Mouse (Mus musculus): ENCODE measurements around the gene Chd3. TPM values are rescaled to one million over a fixed set of nuclear protein-coding genes. Genes with fewer than 3 reads are reported as not detected.

Gene Chd3
- total RNA-seq, 2 experiments from 2014 or later: 39.0 to 59.5 TPM

DNA sequence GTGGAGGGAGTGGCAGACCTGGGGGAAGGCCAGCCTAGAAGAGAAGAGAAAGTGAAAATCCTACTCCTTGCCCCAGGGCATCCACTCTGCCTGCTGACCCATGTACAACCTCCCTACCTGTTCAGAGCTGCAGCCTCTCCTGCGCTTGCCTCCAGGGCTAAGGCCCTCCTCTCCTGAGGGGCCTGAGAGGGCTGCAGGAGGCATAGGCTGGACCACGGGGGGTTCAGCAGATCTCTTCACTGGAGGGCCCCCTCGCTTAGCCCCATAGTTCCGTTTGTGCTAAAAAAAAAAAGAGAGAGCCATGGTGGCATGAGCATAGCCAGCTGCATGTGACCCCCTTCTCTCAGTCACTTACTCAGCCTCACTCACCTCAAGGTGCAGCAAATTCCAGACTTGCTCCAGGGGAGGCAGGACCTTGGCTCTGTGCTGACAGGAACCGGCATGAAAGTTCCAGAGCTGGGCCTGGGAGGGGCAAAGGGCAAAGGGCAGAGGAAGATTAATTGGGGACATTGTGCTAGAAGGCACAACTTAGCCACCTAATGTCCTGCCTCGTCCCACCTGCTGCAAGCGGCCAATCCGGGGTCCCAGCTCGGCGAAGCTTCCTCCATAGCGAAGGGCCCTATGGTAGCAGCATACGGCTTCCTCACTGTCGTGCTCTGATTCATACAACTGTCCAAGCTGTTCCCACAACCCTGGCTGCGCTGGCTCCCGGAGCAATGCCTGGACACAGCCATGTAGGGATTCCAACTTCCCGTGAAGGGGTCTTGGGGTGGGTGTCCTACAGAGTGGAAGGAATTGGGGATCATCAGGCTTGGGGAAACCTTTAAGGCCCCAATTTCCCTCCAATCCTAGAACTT, 37.9 kb upstream of the Chd3 start:
- DNase-seq: no peak

DNA sequence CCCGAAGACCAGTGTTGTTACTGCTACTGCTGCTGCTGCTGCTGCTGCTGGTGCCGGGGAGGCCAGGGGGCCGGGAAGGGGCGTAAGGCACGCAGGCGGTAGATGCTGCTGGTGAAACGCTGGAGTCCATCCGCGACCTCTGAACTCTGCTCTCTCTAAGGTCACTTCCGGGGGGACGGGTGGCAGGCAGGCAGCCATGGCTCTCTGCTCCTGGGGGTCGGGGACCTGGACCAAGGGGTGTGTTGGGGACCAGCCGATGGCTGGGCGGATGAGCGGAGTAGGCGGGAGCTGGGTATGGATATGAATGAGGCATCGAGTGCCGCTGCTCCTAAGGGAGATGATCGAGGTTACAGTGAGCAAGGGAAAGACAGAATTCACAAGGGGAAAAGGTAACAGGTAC, 37.1 kb upstream of the Chd3 start:
- DNase-seq: no peak

DNA sequence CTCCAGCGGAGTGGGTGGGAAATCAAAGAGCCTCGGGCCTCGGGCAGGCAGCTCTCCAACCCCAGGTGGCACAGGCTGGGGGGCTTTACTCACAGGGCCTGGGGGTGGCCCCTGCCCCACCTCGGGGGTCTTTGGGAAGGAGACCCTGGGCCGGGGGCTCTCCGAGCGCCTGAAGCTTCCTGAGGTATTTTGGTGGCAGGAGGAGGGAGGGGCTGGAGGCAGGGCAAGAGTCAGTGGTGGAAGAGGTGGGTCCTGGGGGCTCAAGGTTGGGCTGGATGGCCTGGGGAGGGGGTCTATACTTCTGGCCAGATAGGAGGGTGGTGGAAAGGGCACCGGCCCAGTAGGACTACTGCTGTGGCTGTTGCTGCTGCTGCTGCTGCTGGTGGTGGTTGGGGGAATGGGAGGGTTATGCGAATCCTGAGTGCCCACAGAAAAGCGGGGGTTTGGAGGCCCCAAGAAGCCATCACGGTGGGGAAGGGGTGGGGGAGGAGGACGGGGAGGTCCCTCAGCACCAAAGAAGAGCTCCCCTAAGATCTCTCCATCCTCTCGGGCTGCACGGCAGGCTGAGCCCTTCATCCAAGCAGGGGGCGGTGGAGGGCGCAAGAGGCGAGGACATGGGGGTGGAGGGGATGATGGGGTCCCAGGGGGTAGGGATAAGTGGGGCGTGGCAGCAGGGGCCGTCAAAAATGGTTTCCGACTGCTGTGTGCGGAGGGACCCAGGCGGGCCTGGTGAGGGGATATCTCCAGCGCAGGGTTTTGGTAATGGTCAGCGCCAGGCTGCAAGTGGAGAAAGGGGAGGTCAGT, 36.4 kb upstream of the Chd3 start:
- peak; percentile 8 for DNase-seq

DNA sequence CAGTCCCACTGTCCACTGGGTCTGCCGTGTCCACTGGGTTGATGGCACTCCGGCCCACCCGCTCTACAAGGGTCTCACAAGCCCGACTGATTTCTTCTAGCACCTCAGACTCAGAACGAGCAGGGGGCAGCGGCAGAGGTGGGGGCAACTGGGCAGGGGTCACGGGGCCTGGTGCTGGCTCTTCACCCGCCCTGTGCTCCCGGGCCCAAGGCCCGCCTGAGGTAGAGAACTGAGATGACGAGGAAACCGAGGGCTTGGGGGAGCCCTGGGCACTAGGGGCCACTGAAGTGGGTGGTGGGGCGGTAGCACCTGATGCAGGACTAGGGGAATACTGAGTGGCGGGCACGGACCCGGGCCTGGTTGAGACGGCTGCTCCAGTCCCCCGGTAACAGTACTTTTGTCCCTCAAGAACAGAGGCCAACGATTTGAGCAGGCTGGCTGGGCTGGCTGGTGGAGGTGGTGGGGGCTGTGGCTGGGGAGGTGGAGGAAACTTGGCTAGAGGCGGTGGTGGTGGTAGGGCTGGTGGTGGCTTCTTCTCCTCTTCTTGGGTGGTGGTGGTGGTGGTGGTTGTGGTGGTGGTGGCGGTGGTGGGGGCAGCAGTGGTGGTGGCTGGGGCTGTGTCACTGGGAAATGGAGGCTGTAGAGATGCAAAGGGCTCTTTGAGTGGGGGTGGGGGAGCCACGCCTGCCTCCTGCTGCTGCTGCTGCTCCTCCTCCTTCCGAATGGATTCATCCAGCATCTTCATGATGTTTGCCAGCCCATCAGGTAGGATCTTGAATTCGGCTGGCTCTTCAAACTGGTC, 35.6 kb upstream of the Chd3 start:
- DNase-seq: peak; percentile 8

DNA sequence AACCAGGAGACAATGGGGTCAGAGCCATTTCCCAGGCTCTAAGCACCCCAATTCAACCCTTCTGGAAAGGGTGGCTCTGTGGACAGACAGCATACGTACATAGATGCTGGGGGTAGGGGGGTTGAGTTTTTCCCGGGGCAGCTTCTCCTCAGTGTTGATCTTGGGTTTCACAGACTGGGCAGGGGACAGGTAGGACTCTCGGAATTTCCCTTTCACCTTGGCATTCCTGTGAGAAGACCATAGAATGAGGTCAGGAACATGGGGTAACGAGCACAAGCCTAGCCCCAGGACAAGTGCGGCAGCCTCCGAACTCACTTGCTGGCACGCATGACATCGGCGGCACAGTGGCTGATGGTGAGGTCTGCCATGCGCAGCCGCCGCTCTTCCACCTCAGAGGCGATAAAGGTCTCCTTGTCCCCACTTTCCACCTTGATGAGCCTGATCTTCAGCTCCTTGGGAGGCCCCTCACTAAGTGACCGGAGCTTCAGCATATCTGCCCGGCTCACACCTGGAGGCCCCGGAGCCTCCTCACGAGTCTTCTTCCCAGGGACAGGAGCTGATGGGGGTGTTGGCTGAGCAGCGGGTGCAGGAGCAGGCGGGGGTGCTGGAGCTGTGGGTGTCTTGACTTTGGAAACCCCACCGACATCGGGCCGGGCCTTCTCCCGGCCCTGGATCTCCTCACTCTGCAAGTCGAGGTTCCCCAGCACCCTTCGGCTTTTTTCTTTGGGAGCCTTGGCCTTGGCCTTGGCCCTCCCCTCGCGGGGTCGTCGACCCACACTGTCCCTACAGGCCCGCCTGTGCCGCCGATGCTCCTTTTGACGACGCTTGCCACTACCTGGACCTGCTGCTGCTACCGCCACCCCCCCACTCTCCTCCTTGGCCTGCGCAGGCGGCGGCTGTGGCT, 34.7 kb upstream of the Chd3 start:
- peak; percentile 20 for DNase-seq

DNA sequence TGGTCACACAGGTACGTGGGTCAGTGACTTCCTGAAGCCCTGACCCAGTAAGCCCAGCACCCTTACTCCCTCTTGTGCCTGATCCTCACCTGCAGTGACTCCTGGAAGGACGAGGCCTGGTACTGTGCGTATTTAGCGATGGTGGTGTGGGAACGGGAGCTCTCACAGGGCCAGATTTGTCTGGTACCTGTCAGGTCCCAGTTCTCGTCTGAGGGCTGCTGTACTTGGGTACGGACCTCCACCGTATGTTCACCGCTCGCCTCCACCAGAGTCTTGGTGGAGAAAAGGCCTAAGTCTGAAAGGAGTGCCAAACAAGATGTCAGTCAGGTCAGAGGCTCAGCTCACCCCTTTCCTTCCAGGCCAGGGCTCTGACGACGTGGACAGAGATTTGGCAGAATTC, 32.8 kb upstream of the Chd3 start:
- DNase-seq: no peak

DNA sequence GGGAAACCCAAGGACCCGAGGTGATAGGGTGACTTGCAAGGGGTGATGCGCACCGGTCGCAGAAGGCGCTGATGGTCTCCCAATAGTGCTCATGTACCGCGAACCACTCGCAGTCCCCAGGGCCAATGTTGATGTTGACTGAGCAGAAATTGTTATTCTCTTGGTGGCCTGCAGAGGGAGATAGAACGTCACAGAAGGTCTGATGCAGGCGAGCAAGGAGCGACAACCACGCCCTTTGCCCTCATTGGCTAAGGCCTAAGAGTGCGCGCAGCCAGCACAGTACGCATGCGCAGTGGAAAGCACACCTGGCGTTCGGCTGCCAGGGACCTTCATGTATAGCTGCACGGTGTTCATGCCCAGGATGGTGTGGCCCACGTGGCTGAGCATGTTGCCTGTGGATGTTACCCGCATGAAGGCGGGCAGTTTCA, 32.0 kb upstream of the Chd3 start:
- peak; percentile 74 for DNase-seq

DNA sequence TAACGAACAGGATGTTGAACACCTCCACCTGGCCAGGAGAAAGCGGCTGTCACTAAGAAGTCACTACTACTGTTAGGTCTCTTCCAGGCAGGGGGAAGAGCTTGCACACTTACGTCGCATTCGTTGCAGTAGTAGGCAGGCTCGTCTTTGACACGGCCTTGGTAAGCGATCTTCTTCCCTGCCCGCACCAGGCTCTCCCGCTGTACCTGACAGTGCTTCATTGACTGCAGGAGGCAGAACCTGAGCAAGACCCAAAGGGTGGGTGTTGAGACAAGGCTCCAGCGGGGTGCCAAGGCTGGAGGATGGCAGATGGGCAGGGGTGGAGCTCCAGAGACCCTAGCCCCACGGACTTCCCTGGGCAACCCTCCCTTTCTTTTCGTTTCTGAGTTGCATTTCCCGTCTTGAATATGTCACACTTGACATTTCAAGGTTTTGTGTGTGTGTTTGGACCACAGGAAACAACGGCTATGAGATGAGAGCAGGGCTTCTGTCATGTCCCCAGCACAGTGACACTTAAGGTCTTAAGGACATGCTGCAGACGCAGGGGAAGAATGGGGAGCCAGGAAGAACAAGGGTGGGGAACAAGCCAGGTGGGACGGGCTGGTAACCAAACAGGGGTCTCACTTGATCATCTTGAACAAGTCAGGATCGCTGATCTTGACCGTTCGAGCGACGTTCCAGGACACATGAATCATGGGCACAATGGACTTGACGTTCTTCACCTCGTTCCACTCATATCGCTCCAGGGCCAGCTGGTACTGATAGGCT, 31.1 kb upstream of the Chd3 start:
- peak; percentile 8 for DNase-seq

DNA sequence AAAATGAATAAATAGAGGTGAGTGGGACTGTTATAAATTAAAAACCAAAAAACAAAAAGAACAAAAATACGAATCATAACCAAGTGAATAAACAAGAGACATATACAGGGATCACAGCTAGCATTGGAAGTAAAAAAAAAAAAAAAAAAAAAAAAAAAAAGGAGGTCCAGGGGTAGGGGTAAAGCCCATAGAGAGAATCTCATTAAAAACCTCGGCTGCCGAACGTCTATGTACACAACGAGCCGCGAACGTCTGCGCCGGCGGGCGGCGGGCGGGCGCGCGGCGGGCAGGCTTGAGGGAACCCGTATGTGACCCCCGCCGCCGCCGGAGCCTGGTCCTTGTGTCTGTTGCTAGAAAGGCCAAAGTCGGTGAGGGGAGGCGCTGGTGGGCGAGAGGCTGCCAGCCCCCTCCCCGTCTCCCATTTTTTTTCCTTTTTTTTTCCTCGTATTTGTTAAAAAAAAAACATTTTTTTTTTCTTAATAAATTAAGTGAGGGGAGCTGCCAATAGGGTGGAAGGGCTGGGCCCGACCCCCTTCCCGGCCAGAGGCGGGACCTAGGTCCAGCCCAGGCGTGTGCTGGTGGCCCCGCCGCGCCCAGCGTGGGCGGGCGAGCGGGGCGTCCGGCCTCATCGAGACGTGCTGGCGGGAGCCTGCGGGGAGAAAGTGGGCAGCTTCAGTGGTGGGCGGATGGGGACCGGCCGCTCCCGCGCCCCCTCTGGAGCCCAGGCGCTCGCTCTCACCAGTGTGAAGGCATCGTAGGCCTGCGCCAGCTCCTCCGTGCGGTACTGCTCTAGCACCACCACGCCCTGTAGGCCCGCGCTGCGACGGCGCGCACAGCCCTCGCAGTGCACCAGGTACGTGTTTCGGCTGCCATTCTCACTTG, 30.2 kb upstream of the Chd3 start:
- peak; percentile 37 for DNase-seq

DNA sequence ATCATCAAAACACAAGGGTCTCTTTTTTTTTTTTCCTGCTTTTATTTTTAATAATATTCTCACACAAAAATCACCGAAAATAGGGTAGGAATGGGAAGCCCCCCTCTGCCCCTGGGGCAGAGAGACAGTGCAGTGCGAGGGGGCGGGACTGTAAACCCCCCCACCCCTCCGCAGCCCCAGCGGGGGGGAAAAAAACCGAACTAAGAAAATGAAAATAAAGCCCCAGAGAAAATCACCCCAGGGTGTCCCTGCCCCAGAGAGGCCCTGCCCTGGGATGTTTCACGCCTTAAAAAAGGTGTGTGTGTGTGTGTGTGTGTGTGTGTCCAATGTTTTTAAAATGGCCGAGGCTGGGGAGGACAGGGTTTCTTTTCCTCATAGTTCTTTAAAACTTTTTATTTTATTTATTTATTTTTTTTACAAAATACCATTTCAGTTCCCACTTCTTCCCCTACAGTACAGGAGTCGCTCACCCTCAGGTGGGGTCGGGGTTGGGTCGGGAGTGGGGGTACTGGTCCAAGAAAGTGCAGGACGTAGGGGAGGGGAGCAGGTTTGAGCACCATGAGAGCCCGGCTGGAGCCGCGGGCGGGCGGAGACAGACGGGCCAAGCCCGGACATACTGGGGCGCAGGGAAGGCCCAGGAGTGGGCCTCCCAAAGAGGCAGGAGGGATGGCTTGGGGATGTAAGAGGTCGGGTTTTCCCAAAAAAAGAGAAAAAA, 29.4 kb upstream of the Chd3 start:
- DNase-seq: peak; percentile 15

DNA sequence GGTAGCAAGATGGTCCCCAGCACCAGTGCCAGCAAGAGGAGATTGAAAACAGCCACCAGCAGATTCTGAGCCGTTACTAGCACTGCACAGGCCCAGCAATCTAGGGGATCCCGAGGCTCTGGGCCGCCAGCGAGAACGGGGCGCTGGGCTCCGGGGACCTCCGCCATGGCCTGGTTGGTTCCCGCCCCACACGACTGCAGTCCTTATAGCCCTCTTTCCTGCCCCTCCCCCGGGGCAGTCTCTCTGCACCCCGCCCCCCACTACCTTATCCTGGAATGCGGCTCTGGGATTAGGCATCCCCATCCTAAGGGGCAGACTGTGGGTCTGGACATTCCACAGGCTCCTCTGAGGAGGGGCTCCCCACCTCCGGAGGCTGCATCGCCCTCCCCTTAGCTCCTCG, 28.9 kb upstream of the Chd3 start, which contains the start of gene Tmem88:
Gene Tmem88 (minus strand): TSS at position 176 of the 400 bp plus-strand sequence.
- peak; percentile 33 for DNase-seq

DNA sequence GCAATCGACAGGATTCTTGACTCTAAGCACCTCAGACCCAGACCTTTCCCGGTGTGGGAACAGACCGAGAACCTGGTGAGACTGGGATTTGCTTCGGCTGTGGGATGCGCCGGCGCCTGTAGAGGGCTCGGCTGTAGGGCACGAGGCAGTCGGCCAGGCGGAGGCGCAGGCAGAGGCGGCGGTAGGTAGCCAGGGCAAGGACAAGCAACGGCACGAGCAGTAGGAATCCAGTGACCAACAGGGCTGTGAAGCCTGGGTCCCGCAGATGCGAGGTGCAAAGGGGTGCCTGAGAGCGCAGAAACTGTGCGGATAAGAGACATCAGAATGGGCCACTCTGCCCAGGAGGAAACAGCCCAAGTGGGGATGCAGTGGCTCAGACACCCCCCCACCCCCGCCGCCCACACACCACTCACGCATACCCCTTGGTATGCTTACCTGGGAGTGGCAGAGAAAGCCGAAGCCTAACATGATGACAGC, 28.4 kb upstream of the Chd3 start:
- DNase-seq: peak; percentile 26

DNA sequence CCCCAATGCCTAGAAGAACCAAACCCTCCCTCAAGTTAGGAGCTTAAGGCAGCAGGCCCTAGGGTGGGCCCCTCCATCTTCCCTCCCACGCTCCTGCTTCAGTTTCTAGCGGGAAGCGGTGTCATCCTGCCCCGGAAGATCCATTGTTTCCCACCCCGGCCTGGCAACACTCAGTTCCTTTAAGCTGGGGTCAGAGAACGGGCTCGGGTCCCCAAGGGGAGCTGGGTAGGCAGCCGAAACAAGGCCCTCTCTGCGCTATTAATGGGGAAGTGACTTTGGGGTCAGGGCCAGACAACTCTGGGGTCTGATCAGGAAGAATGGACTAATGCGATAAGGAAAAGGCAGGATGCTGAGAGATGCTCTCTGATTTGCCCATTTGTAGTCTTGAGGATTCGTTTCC, 27.6 kb upstream of the Chd3 start:
- peak; percentile 32 for DNase-seq

DNA sequence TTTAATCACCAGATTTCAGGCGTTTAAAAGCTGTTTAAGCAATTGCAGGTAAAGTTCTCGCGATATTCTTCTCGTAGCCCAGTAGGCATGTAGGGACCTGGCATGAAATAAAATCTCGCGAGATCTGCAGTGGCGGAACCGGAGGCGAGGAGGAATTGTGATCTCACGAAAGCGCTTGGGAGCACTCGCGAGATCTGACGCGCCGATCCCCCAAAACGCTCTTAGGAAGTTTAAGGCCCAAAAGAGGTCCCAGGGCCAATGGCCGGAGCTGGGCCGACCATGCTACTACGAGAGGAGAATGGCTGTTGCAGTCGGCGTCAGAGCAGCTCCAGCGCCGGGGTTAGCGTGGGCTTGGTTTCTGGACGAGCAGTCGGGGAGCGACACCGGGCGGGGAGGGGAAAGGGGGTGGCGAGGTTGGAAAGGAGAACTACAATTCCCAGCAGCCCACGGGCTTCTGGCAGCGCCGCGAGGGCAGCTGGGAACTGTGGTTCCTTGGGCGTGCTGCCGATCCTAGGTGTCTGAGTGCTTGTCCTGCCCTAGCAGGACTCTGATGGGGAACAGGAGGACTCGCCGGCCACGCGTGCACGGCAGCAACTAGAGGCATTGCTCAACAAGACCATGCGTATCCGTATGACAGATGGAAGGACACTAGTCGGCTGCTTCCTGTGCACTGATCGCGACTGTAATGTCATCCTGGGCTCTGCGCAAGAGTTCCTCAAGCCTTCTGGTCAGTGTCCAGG, 26.6 kb upstream of the Chd3 start:
- DNase-seq: peak; percentile 87

DNA sequence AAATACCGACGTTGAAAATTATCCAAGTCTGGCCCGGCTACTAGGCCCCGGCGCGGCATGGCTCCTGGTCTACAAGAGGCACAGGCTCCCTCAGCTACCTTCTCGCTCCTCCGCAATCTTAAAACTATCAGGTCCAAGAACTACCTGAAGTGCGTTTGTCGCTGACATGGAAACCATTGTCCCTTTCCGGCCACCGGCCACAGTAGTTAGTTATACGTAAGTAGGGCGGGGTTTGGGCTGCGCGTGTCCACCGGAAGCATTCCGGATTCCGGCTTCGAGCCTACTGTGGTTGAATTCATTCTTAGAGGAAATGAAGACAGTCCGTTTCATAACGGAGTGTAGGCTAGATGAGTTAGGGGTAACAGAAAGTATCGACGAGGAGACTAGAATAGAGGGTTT, 26.0 kb upstream of the Chd3 start, which contains the start of the genes Naa38 and Cyb5d1:
Gene Naa38 (plus strand): TSS at position 253 of the 399 bp plus-strand sequence.
Gene Cyb5d1 (minus strand): TSS at position 397 of the 399 bp plus-strand sequence.
- peak; percentile 83 for DNase-seq

DNA sequence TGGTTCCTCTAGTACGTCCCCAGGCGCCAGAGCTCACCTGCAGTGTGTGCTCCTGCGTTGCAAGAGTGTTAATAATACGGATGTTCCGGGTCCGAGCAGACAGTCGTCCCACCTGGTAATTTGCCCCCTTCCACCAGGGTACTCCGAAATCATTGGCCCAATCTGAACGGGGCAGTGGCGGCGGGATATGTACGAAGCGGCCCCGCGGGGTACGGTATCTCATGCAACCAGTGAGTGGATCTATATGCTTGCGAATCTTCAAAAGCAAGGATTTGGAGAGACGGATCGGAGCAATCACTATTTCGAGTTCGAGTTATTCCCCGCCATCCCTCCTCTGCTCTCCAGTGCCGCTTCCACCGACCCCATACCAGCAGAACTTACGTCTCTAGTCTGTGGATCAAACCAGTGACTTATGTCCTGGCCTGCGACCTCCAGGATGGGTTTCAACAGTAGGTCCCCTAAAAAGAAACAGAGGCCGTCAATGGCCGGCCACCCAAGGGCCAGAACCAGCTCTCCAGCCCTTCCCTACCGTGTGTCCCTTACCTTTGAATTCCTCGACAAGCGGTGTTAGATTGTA, 25.5 kb upstream of the Chd3 start:
- DNase-seq: peak; percentile 11

DNA sequence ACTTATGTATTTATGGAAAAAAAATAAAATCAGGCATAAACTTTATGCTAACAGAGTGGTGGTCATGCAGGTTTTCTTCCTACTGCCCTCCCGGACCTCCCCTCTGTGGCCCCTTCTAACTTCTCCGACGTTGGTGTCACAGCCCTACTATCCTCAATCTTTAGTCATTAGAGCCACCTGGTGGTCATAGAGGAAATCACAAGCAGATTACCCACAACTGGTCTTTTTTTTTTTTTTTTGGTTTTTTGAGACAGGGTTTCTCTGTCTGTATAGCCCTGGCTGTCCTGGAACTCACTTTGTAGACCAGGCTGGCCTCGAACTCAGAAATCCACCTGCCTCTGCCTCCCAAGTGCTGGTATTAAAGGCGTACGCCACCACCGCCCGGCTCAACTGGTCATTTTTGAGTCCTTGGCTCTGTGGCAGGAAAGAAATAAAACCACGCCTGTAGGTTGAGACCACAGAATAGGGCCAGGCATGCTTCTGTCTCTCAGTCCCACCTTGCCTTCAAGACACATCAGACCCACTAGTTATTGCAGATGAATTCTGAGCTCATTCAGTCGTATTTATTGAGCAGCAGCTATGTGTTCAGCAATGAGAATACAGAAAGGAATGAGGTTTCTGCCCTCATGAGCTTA, 21.3 kb upstream of the Chd3 start:
- DNase-seq: peak; percentile 57

Data from gastrocnemius, postnatal 10 days (tissue).